Mouse (Mus musculus): ENCODE results near the gene Cpeb3. TPM values are rescaled to one million over a fixed set of nuclear protein-coding genes. Genes with fewer than 3 reads are reported as not detected.

Cpeb3 gene
- polyA plus RNA-seq, 1 experiment: 3.7 TPM

GRCm38 (mm10) chr19:37241201-37241600 is 32.8 kb upstream of the Cpeb3 start:
- TF ChIP-seq POLR2A (IDR thresholded peaks at IDR 0.05; ENCODE audit: insufficient read depth, low read length) (no peak), EP300 (IDR thresholded peaks at IDR 0.05; ENCODE audit: insufficient read depth, low read depth, low read length) (no peak), CTCF (IDR thresholded peaks at IDR 0.05; ENCODE audit: low read depth, low read length) (no peak)
- Histone ChIP-seq H3K27me3 (ENCODE audit: control insufficient read depth, insufficient read depth, low read length, poor library complexity, severe bottlenecking) (no peaks in the 10 kb centered on the region), H3K27ac (ENCODE audit: insufficient read depth, low read length) (no peak overlapping the region), H3K9ac (ENCODE audit: low read depth, poor library complexity, severe bottlenecking) (no peak overlapping the region), H3K4me3 (ENCODE audit: low read depth, low read length) (no peak overlapping the region), H3K4me1 (ENCODE audit: control insufficient read depth, insufficient read depth, low read length) (peaks cover 1% of the 10 kb centered on the region), H3K9me3 (replicated peaks; ENCODE audit: control insufficient read depth, insufficient read depth, low read length, poor library complexity, severe bottlenecking) (no peaks in the 10 kb centered on the region), H3K36me3 (ENCODE audit: control insufficient read depth, insufficient read depth, low read length, poor library complexity, severe bottlenecking) (no peaks in the 10 kb centered on the region)

GRCm38 (mm10) chr19:37239096-37239495 is 30.7 kb upstream of the Cpeb3 start:
- Histone ChIP-seq H3K27me3 (ENCODE audit: control insufficient read depth, insufficient read depth, low read length, poor library complexity, severe bottlenecking) (no peaks in the 10 kb centered on the region), H3K9ac (ENCODE audit: low read depth, poor library complexity, severe bottlenecking) (no peak overlapping the region), H3K27ac (ENCODE audit: insufficient read depth, low read length) (no peak overlapping the region), H3K36me3 (ENCODE audit: control insufficient read depth, insufficient read depth, low read length, poor library complexity, severe bottlenecking) (no peaks in the 10 kb centered on the region), H3K4me1 (ENCODE audit: control insufficient read depth, insufficient read depth, low read length) (peaks cover 1% of the 10 kb centered on the region), H3K9me3 (replicated peaks; ENCODE audit: control insufficient read depth, insufficient read depth, low read length, poor library complexity, severe bottlenecking) (no peaks in the 10 kb centered on the region), H3K4me3 (ENCODE audit: low read depth, low read length) (no peak overlapping the region)
- no peak for TF ChIP-seq CTCF (IDR thresholded peaks at IDR 0.05; ENCODE audit: low read depth, low read length)
- no peak for TF ChIP-seq EP300 (IDR thresholded peaks at IDR 0.05; ENCODE audit: insufficient read depth, low read depth, low read length)
- no peak for TF ChIP-seq POLR2A (IDR thresholded peaks at IDR 0.05; ENCODE audit: insufficient read depth, low read length)

GRCm38 (mm10) chr19:37238651-37239050 is 30.2 kb upstream of the Cpeb3 start:
- no peak overlapping the region for H3K4me3 ChIP-seq (ENCODE audit: low read depth, low read length)
- no peak for TF ChIP-seq EP300 (IDR thresholded peaks at IDR 0.05; ENCODE audit: insufficient read depth, low read depth, low read length)
- TF ChIP-seq CTCF (IDR thresholded peaks at IDR 0.05; ENCODE audit: low read depth, low read length): no peak
- TF ChIP-seq POLR2A (IDR thresholded peaks at IDR 0.05; ENCODE audit: insufficient read depth, low read length): no peak
- H3K4me1 ChIP-seq (ENCODE audit: control insufficient read depth, insufficient read depth, low read length): peaks cover 1% of the 10 kb centered on the region
- no peaks in the 10 kb centered on the region for H3K27me3 ChIP-seq (ENCODE audit: control insufficient read depth, insufficient read depth, low read length, poor library complexity, severe bottlenecking)
- H3K9ac ChIP-seq (ENCODE audit: low read depth, poor library complexity, severe bottlenecking): no peak overlapping the region
- no peaks in the 10 kb centered on the region for H3K9me3 ChIP-seq (replicated peaks; ENCODE audit: control insufficient read depth, insufficient read depth, low read length, poor library complexity, severe bottlenecking)
- no peak overlapping the region for H3K27ac ChIP-seq (ENCODE audit: insufficient read depth, low read length)
- H3K36me3 ChIP-seq (ENCODE audit: control insufficient read depth, insufficient read depth, low read length, poor library complexity, severe bottlenecking): no peaks in the 10 kb centered on the region

- 0 out of 2 replicates have a peak overlapping the region, but pooled peaks have one; percentile 9 for H3K4me3 ChIP-seq (ENCODE audit: low read depth, low read length)
- no peak overlapping the region for H3K9ac ChIP-seq (ENCODE audit: low read depth, poor library complexity, severe bottlenecking)
- H3K27ac ChIP-seq (ENCODE audit: insufficient read depth, low read length): no peak overlapping the region
- H3K9me3 ChIP-seq (replicated peaks; ENCODE audit: control insufficient read depth, insufficient read depth, low read length, poor library complexity, severe bottlenecking): no peaks in the 10 kb centered on the region
- no peaks in the 10 kb centered on the region for H3K27me3 ChIP-seq (ENCODE audit: control insufficient read depth, insufficient read depth, low read length, poor library complexity, severe bottlenecking)
- TF ChIP-seq EP300 (IDR thresholded peaks at IDR 0.05; ENCODE audit: insufficient read depth, low read depth, low read length) (no peak), POLR2A (IDR thresholded peaks at IDR 0.05; ENCODE audit: insufficient read depth, low read length) (no peak), CTCF (IDR thresholded peaks at IDR 0.05; ENCODE audit: low read depth, low read length) (no peak)
- no peaks in the 10 kb centered on the region for H3K36me3 ChIP-seq (ENCODE audit: control insufficient read depth, insufficient read depth, low read length, poor library complexity, severe bottlenecking)
- peaks cover 1% of the 10 kb centered on the region for H3K4me1 ChIP-seq (ENCODE audit: control insufficient read depth, insufficient read depth, low read length)
These were observed 29.5 kb upstream of the Cpeb3 start for GRCm38 (mm10) chr19:37237712-37238437.

- Histone ChIP-seq H3K4me3 (ENCODE audit: low read depth, low read length) (no peak overlapping the region), H3K4me1 (ENCODE audit: control insufficient read depth, insufficient read depth, low read length) (peaks cover 1% of the 10 kb centered on the region), H3K27me3 (ENCODE audit: control insufficient read depth, insufficient read depth, low read length, poor library complexity, severe bottlenecking) (no peaks in the 10 kb centered on the region), H3K27ac (ENCODE audit: insufficient read depth, low read length) (no peak overlapping the region), H3K9me3 (replicated peaks; ENCODE audit: control insufficient read depth, insufficient read depth, low read length, poor library complexity, severe bottlenecking) (no peaks in the 10 kb centered on the region), H3K9ac (ENCODE audit: low read depth, poor library complexity, severe bottlenecking) (no peak overlapping the region), H3K36me3 (ENCODE audit: control insufficient read depth, insufficient read depth, low read length, poor library complexity, severe bottlenecking) (no peaks in the 10 kb centered on the region)
- TF ChIP-seq POLR2A (IDR thresholded peaks at IDR 0.05; ENCODE audit: insufficient read depth, low read length) (no peak), CTCF (IDR thresholded peaks at IDR 0.05; ENCODE audit: low read depth, low read length) (no peak), EP300 (IDR thresholded peaks at IDR 0.05; ENCODE audit: insufficient read depth, low read depth, low read length) (no peak)
These were observed 28.9 kb upstream of the Cpeb3 start for GRCm38 (mm10) chr19:37237306-37237705.

GRCm38 (mm10) chr19:37235818-37236217 is 27.4 kb upstream of the Cpeb3 start:
- Histone ChIP-seq H3K27me3 (ENCODE audit: control insufficient read depth, insufficient read depth, low read length, poor library complexity, severe bottlenecking) (no peaks in the 10 kb centered on the region), H3K36me3 (ENCODE audit: control insufficient read depth, insufficient read depth, low read length, poor library complexity, severe bottlenecking) (no peaks in the 10 kb centered on the region), H3K9me3 (replicated peaks; ENCODE audit: control insufficient read depth, insufficient read depth, low read length, poor library complexity, severe bottlenecking) (no peaks in the 10 kb centered on the region), H3K4me3 (ENCODE audit: low read depth, low read length) (no peak overlapping the region), H3K4me1 (ENCODE audit: control insufficient read depth, insufficient read depth, low read length) (peaks cover 1% of the 10 kb centered on the region), H3K9ac (ENCODE audit: low read depth, poor library complexity, severe bottlenecking) (no peak overlapping the region), H3K27ac (ENCODE audit: insufficient read depth, low read length) (no peak overlapping the region)
- TF ChIP-seq CTCF (IDR thresholded peaks at IDR 0.05; ENCODE audit: low read depth, low read length) (no peak), POLR2A (IDR thresholded peaks at IDR 0.05; ENCODE audit: insufficient read depth, low read length) (no peak), EP300 (IDR thresholded peaks at IDR 0.05; ENCODE audit: insufficient read depth, low read depth, low read length) (no peak)
